Mouse (Mus musculus): ENCODE measurements at regions not wholly inside any gene's neighbourhood (a gene's known extent, or its start where the extent isn't known, plus 50 kb on each side); places are given as distances from the start of the nearest gene placed in this dataset.

- DNase-seq (ENCODE audit: low read depth) = peak; percentile 61
Measured at GRCm38 (mm10) chr15:61538169-61538755, 615.5 kb upstream of the A1bg start.

GRCm38 (mm10) chr15:61536332-61536716, 613.5 kb upstream of the A1bg start:
- TF ChIP-seq CTCF (IDR thresholded peaks at IDR 0.05; ENCODE audit: borderline replicate concordance, extremely low read depth, insufficient read depth, insufficient read length) (no peak), POLR2A (IDR thresholded peaks at IDR 0.05; ENCODE audit: borderline replicate concordance, extremely low read depth, insufficient read depth, insufficient read length, poor library complexity, severe bottlenecking) (no peak)
- DNase-seq (ENCODE audit: low read depth) = no peak

More at GRCm38 (mm10) chr15:61538169-61538755, 615.5 kb upstream of the A1bg start:
- TF ChIP-seq POLR2A (IDR thresholded peaks at IDR 0.05; ENCODE audit: borderline replicate concordance, extremely low read depth, insufficient read depth, insufficient read length, poor library complexity, severe bottlenecking) (no peak), CTCF (IDR thresholded peaks at IDR 0.05; ENCODE audit: borderline replicate concordance, extremely low read depth, insufficient read depth, insufficient read length) (no peak)

DNA sequence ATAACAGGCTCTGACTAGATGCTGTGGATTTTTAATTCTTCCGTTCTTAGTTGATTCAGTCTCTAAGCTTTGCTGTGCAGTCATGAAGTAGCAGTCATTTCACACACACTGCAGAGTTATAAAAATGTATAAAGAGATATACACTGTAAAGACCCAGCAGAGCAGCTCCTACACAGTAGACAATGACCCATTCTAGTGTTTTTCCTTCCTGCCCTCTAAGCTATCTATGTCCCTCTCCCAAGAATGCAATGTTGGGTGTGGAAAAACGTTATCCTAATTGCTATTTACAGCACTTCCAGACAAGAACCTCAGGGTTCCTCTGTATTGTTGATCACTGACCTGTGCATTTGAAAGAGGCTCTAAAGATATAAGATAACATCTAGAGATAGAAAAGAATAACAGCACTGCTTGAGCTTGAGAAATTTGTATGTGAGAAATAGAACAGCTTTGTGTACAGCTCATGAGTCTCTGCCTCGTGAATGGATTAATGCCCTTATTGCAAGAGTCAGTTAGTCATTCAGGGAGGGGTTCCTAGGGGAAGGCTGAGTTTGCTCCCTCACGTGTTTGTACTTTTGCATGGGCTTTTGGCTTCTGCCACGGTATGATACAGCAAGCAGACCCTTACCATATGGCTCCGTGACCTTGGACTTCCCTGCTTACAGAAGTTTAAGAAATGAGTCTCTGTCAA, 613.0 kb upstream of the A1bg start:
- TF ChIP-seq POLR2A (IDR thresholded peaks at IDR 0.05; ENCODE audit: borderline replicate concordance, extremely low read depth, insufficient read depth, insufficient read length, poor library complexity, severe bottlenecking) (no peak), CTCF (IDR thresholded peaks at IDR 0.05; ENCODE audit: borderline replicate concordance, extremely low read depth, insufficient read depth, insufficient read length) (no peak)
- DNase-seq (ENCODE audit: low read depth) = no peak

GRCm38 (mm10) chr15:61535180-61535579, 612.4 kb upstream of the A1bg start:
- peak; percentile 26 for DNase-seq (ENCODE audit: low read depth)
- TF ChIP-seq POLR2A (IDR thresholded peaks at IDR 0.05; ENCODE audit: borderline replicate concordance, extremely low read depth, insufficient read depth, insufficient read length, poor library complexity, severe bottlenecking) = no peak
- TF ChIP-seq CTCF (IDR thresholded peaks at IDR 0.05; ENCODE audit: borderline replicate concordance, extremely low read depth, insufficient read depth, insufficient read length) = no peak

- TF ChIP-seq CTCF (IDR thresholded peaks at IDR 0.05; ENCODE audit: borderline replicate concordance, extremely low read depth, insufficient read depth, insufficient read length) = no peak
- TF ChIP-seq POLR2A (IDR thresholded peaks at IDR 0.05; ENCODE audit: borderline replicate concordance, extremely low read depth, insufficient read depth, insufficient read length, poor library complexity, severe bottlenecking) = no peak
- no peak for DNase-seq (ENCODE audit: low read depth)
Measured at GRCm38 (mm10) chr15:61532808-61533207, 610.0 kb upstream of the A1bg start.

- no peak for DNase-seq (ENCODE audit: low read depth)
- TF ChIP-seq CTCF (IDR thresholded peaks at IDR 0.05; ENCODE audit: borderline replicate concordance, extremely low read depth, insufficient read depth, insufficient read length) (no peak), POLR2A (IDR thresholded peaks at IDR 0.05; ENCODE audit: borderline replicate concordance, extremely low read depth, insufficient read depth, insufficient read length, poor library complexity, severe bottlenecking) (no peak)
Measured at GRCm38 (mm10) chr15:61532040-61532439, 609.2 kb upstream of the A1bg start.

DNA sequence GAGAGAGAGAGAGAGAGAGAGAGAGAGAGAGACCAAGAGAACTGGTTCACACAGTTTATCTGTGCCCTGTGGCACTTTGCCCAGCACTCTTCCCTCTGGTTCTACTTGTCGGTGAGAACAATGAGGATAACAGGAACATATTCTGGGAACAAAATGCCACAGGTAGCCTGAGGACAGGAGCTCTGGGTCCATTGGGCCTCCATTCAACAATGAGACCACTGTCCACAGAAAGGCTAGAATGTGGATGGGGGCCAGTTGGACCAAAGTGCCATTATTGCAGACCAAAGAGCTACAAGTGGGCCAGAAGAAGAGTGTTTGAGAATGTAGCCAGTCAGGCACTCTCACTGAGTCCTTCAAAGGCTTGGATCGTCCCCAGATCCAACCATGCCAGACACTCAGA, 600.2 kb upstream of the A1bg start:
- no peak for DNase-seq (ENCODE audit: low read depth)
- TF ChIP-seq POLR2A (IDR thresholded peaks at IDR 0.05; ENCODE audit: borderline replicate concordance, extremely low read depth, insufficient read depth, insufficient read length, poor library complexity, severe bottlenecking) (no peak), CTCF (IDR thresholded peaks at IDR 0.05; ENCODE audit: borderline replicate concordance, extremely low read depth, insufficient read depth, insufficient read length) (no peak)

DNA sequence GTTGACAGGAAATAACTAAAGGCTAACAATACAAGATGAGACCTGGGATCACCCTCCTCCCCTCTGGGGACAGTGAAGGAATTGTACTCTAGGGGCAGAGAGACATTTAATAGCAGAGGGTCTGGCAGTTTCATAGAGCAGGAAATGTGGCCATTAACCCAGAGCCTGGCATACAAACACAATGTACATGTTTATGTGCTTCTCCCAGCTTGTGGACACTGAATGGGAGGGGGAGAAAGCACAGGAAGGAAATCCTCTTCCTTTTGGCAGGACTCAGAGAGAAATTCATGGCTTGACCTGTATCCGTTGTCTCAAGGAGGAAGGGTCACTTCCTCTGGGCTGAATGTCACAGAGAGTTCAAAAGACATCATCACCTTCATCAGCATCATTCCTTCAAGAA, 594.5 kb upstream of the A1bg start:
- DNase-seq (ENCODE audit: low read depth) = no peak
- TF ChIP-seq POLR2A (IDR thresholded peaks at IDR 0.05; ENCODE audit: borderline replicate concordance, extremely low read depth, insufficient read depth, insufficient read length, poor library complexity, severe bottlenecking) (no peak), CTCF (IDR thresholded peaks at IDR 0.05; ENCODE audit: borderline replicate concordance, extremely low read depth, insufficient read depth, insufficient read length) (no peak)

DNA sequence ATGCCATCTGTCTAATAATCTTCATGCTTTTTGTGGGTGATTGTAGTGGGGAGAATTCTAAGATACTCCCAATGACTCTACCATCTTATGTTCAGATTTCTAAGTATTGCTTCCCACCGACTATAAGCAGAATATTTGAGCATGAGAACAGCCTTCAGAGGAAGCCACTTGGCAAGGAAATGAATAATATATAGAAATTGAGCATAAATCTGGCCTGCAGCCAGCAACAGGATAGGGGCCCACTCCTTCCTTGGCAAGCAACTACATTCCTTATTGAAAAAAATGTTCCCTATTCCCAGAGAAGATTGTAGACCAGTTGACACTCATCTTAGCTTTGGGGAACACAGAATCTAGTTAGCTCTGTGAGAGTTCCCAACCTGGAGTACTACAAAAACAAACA, 591.5 kb upstream of the A1bg start:
- DNase-seq (ENCODE audit: low read depth) = peak; percentile 65
- TF ChIP-seq CTCF (IDR thresholded peaks at IDR 0.05; ENCODE audit: borderline replicate concordance, extremely low read depth, insufficient read depth, insufficient read length) (no peak), POLR2A (IDR thresholded peaks at IDR 0.05; ENCODE audit: borderline replicate concordance, extremely low read depth, insufficient read depth, insufficient read length, poor library complexity, severe bottlenecking) (no peak)

GRCm38 (mm10) chr15:61508806-61509205, 586.0 kb upstream of the A1bg start:
- TF ChIP-seq POLR2A (IDR thresholded peaks at IDR 0.05; ENCODE audit: borderline replicate concordance, extremely low read depth, insufficient read depth, insufficient read length, poor library complexity, severe bottlenecking) (no peak), CTCF (IDR thresholded peaks at IDR 0.05; ENCODE audit: borderline replicate concordance, extremely low read depth, insufficient read depth, insufficient read length) (no peak)
- DNase-seq (ENCODE audit: low read depth) = no peak

- no peak for DNase-seq (ENCODE audit: low read depth)
- no peak for TF ChIP-seq CTCF (IDR thresholded peaks at IDR 0.05; ENCODE audit: borderline replicate concordance, extremely low read depth, insufficient read depth, insufficient read length)
- no peak for TF ChIP-seq POLR2A (IDR thresholded peaks at IDR 0.05; ENCODE audit: borderline replicate concordance, extremely low read depth, insufficient read depth, insufficient read length, poor library complexity, severe bottlenecking)
Measured at GRCm38 (mm10) chr15:61506361-61506897, 583.6 kb upstream of the A1bg start.

GRCm38 (mm10) chr15:61503436-61503835, 580.6 kb upstream of the A1bg start:
- peak; percentile 64 for DNase-seq (ENCODE audit: low read depth)
- TF ChIP-seq POLR2A (IDR thresholded peaks at IDR 0.05; ENCODE audit: borderline replicate concordance, extremely low read depth, insufficient read depth, insufficient read length, poor library complexity, severe bottlenecking) (no peak), CTCF (IDR thresholded peaks at IDR 0.05; ENCODE audit: borderline replicate concordance, extremely low read depth, insufficient read depth, insufficient read length) (no peak)

Data from brain, embryonic 14.5 days (tissue).